Mouse (Mus musculus) heart, postnatal 0 days (tissue): Measurements from ENCODE around the gene Dync2li1. TPM values are rescaled to one million over a fixed set of nuclear protein-coding genes. Genes with fewer than 3 reads are reported as not detected.

Experiments used
- ATAC-seq: fragments of 200-750 bp; cut with Nextera tagmentation; 2 replicates; pipeline ENCODE4 v1.8.0; 2017; ENCODE audit warnings: low read depth, moderate number of reproducible peaks, moderate library complexity; ENCODE audit not compliant: insufficient read depth
- DNase-seq: peaks from one replicate; pipeline ENCODE4 v3.0.0-alpha.2; 2016; ENCODE audit warnings: low spot score
- H3K27ac ChIP-seq: fragments of 300-500 bp; sonication (generic); 2 replicates; pipeline ENCODE4 v1.5.1; 2014; ENCODE audit warnings: low read depth, mild to moderate bottlenecking
- H3K27me3 ChIP-seq: fragments of 300-500 bp; sonication (generic); 2 replicates; pipeline ENCODE4 v1.6.1; 2014; ENCODE audit warnings: low read length, mixed read lengths; ENCODE audit not compliant: control insufficient read depth, insufficient read depth
- H3K36me3 ChIP-seq: fragments of 300-500 bp; sonication (generic); replicated peaks from 2 replicates; pipeline ENCODE4 v1.6.1; 2014; ENCODE audit warnings: low read length, mixed read lengths; ENCODE audit not compliant: control insufficient read depth, insufficient read depth
- H3K4me1 ChIP-seq: fragments of 300-500 bp; sonication (generic); 2 replicates; pipeline ENCODE4 v1.6.1; 2014; ENCODE audit warnings: antibody characterized with exemption; ENCODE audit not compliant: control insufficient read depth, insufficient read depth
- H3K4me2 ChIP-seq: fragments of 300-500 bp; sonication (generic); 2 replicates; pipeline ENCODE4 v1.6.1; 2014; ENCODE audit warnings: low read depth, mild to moderate bottlenecking, low read length, moderate library complexity
- H3K4me3 ChIP-seq: fragments of 300-500 bp; sonication (generic); 2 replicates; pipeline ENCODE4 v1.5.1; 2014; ENCODE audit warnings: low read depth, low read length
- H3K9ac ChIP-seq: fragments of 300-500 bp; sonication (generic); replicated peaks from 2 replicates; pipeline ENCODE4 v1.6.1; 2014; ENCODE audit warnings: low read depth, low read length, mixed read lengths
- H3K9me3 ChIP-seq: fragments of 300-500 bp; sonication (generic); replicated peaks from 2 replicates; pipeline ENCODE4 v1.6.1; 2016; ENCODE audit warnings: low read length; ENCODE audit not compliant: control insufficient read depth
- CTCF ChIP-seq: IDR thresholded peaks from 2 replicates; pipeline ENCODE4 v1.5.1; 2016; ENCODE audit warnings: antibody characterized with exemption, control low read depth, low read depth
- EP300 ChIP-seq: IDR thresholded peaks from 2 replicates; pipeline ENCODE4 v1.6.1; 2016; ENCODE audit warnings: antibody characterized with exemption, low read depth
- WGBS: fragments of 180-500 bp; shearing (Covaris S2); extraction: QIAGEN DNeasy Blood & Tissue Kit; methylation state at CpG from one replicate; pipeline ENCODE4 v1.1.7; 2014; 5-methylcytosine and 5-hydroxymethylcytosine counted together
- polyA plus RNA-seq: library from polyadenylated mRNA; unstranded; fragments of >200 nt; fragmentation: Nextera tagmentation; extraction: Ambion mirVana; gene quantifications from 2 replicates; pipeline ENCODE4 v1.2.1, GENCODE M21; 2015
- total RNA-seq: library from RNA; depleted of rRNA; stranded (reverse); fragments of >200 nt; gene quantifications from 2 replicates; pipeline ENCODE4 v1.2.3, GENCODE M21; 2014; ENCODE audit warnings: low replicate concordance; rRNA removed

Gene Dync2li1
- total RNA-seq (3.9 TPM in 1 of 2 replicates, not detected in the other), polyA plus RNA-seq (6.4 and 6.6 TPM in 2 replicates)

DNA sequence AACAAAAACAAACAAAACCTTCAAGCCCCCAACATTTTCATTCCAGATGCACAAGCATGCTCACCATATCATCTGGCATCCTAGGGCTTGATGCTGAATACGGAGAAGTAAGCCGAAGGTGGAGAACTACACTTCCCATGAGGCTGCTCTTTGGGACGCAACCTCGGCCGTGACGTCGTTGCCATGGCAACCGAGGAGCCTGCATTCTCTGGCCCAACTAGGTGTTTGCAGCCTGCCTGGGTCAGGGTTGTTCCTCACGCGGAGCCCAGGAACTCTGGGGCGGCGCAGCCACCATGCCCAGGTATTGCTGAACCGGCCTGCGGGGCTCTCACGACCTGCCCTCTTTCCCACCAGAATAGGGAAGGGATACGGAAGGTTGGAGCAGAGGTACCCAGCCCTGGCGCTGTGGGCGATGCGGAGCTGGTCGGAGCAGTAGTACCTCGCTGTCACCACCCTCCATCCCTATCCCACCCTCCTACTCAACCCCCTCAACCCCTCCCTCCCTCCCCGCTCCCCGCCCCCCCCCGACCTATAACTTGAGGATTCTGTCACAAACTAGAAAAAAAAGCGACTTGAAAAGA is at the start of gene Dync2li1:
Gene Dync2li1 (plus strand): TSS at position 221 of the 581 bp plus-strand sequence.
- Histone ChIP-seq H3K27me3 (no peaks in the 10 kb centered on the region), H3K9ac (peak within 1 kb of the TSS; percentile 50), H3K4me1 (no peaks in the 10 kb centered on the region; the same call in 1 of the 2 replicates), H3K4me2 (peak within 1 kb of the TSS; percentile 80), H3K36me3 (no peaks in the 10 kb centered on the region), H3K4me3 (peak within 1 kb of the TSS; percentile 60), H3K27ac (no peak within 1 kb of the TSS), H3K9me3 (no peaks in the 10 kb centered on the region)
- WGBS = under 1% methylated on average over 25 of the region's 25 CpGs
- DNase-seq (peak; percentile 94), ATAC-seq (peak; percentile 97)
- TF ChIP-seq EP300 (no peak), CTCF (no peak)

DNA sequence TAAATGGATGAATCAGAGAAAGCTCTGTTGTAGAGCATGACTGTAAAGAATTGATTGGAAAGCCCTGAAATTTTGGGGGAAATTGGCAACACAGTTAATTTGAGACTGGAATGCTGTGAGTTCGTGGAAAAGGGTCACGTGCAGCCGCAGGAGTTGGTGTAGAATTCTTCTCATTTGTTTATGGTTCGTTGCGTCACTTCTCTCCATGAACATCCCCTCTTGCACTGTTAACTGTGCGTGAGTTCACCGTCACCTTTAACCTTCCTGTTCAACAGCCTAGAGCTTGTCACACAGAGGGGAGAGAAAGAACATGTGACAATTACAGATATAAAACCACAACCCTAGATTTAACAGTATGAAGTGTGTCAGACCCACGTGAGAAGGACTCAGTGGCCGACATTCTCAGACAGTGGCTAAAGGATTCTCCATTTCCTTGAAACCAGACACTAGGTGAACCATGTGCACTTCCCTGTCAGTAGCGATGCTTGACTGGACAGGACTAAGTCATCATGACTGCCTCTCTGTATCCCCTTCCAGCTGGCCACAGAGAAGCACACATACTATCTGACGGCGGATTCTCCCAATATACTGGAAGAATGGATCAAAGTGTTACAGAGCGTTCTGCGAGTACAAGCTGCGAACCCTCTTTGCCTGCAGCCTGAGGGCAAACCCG is 49.5 kb upstream of the Dync2li1 start:
- H3K9ac ChIP-seq = no peak overlapping the region
- H3K27me3 ChIP-seq = no peaks in the 10 kb centered on the region
- H3K4me2 ChIP-seq = no peak overlapping the region
- H3K4me1 ChIP-seq = no peaks in the 10 kb centered on the region
- no peak for DNase-seq
- H3K36me3 ChIP-seq = no peaks in the 10 kb centered on the region
- TF ChIP-seq CTCF (no peak), EP300 (no peak)
- no peak overlapping the region for H3K27ac ChIP-seq
- no peak for ATAC-seq
- WGBS = 85% methylated on average over 16 of the region's 16 CpGs
- no peaks in the 10 kb centered on the region for H3K9me3 ChIP-seq
- H3K4me3 ChIP-seq = no peak overlapping the region

DNA sequence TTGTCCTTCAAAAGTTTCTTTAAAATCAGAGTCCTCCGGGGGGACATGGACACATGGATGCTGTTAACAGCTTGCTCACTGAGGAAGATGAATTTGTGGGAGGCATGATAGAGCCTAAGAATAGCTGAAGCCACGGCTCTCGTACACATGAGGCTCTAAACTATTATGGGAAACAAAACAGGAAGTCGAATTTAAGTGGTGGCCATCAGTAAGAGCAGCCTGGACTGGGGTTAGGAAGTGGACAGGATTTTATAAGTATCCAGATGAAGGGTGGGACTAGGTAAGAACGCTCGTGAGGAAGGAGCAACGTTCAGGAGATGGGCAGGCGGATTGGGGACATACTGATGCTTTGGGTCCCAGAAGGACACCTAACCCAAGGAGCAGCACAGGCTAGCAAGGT is 47.0 kb upstream of the Dync2li1 start:
- Histone ChIP-seq H3K4me1 (no peaks in the 10 kb centered on the region), H3K4me3 (no peak overlapping the region), H3K9ac (no peak overlapping the region), H3K27me3 (no peaks in the 10 kb centered on the region), H3K36me3 (no peaks in the 10 kb centered on the region), H3K9me3 (no peaks in the 10 kb centered on the region), H3K4me2 (no peak overlapping the region), H3K27ac (no peak overlapping the region)
- DNase-seq = no peak
- ATAC-seq = 0 out of 2 replicates have a peak, but pooled peaks have one; percentile 36
- TF ChIP-seq EP300 (no peak), CTCF (no peak)
- WGBS = 53% methylated on average over 8 of the region's 8 CpGs

DNA sequence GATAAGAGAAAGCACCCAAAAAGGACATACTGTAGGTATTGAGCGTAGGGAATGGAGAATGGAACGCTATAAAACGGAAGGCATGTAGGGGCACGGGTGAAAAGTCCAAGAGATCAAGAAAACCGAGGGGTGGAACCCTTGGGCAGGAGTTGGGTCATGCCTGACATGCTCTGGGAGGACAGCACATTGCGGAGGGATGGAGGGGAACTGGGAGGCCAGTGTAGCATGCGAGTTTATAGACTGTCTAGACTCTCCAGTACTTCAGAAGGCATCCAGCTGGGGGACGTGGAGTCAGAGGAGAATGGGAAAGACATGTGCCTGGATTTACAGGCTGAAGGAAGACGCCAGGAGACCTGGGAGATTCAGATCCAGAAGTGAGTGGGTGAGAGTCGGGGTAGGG is 46.5 kb upstream of the Dync2li1 start:
- ATAC-seq (no peak), DNase-seq (no peak)
- H3K9ac ChIP-seq = no peak overlapping the region
- 83% methylated on average over 10 of the region's 10 CpGs for WGBS
- no peaks in the 10 kb centered on the region for H3K27me3 ChIP-seq
- H3K4me3 ChIP-seq = no peak overlapping the region
- H3K9me3 ChIP-seq = no peaks in the 10 kb centered on the region
- no peak for TF ChIP-seq EP300
- no peak for TF ChIP-seq CTCF
- no peaks in the 10 kb centered on the region for H3K36me3 ChIP-seq
- H3K4me2 ChIP-seq = no peak overlapping the region
- H3K4me1 ChIP-seq = no peaks in the 10 kb centered on the region
- H3K27ac ChIP-seq = no peak overlapping the region

DNA sequence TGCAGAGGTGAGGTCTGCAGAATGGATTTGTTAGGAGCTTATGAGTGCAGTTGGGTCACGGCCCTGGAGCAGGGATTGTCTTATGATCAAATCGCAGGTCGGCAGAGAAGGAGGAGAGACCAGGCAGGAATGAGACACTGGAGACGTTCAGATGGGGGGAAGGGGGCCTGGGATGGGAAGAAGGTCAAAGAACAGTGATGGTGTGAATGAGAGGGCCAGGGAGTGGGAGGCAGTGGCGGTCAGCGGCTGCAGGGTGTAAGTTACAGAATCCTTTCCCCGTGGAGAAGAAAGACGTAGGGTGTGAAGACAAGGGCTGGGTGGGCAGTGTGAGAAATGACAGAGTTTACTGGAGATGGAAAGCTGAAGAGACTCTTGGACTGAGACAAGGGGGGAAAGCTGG is 45.5 kb upstream of the Dync2li1 start:
- DNase-seq (no peak), ATAC-seq (no peak)
- no peaks in the 10 kb centered on the region for H3K36me3 ChIP-seq
- no peaks in the 10 kb centered on the region for H3K27me3 ChIP-seq
- no peak overlapping the region for H3K27ac ChIP-seq
- H3K9me3 ChIP-seq = no peaks in the 10 kb centered on the region
- WGBS = 60% methylated on average over 8 of the region's 8 CpGs
- no peaks in the 10 kb centered on the region for H3K4me1 ChIP-seq
- H3K4me3 ChIP-seq = no peak overlapping the region
- no peak overlapping the region for H3K9ac ChIP-seq
- H3K4me2 ChIP-seq = no peak overlapping the region
- TF ChIP-seq EP300 (no peak), CTCF (no peak)
